Mouse (Mus musculus): ENCODE measurements at regions not wholly inside any gene's neighbourhood (a gene's known extent, or its start where the extent isn't known, plus 50 kb on each side); places are given as distances from the start of the nearest gene placed in this dataset.

DNA sequence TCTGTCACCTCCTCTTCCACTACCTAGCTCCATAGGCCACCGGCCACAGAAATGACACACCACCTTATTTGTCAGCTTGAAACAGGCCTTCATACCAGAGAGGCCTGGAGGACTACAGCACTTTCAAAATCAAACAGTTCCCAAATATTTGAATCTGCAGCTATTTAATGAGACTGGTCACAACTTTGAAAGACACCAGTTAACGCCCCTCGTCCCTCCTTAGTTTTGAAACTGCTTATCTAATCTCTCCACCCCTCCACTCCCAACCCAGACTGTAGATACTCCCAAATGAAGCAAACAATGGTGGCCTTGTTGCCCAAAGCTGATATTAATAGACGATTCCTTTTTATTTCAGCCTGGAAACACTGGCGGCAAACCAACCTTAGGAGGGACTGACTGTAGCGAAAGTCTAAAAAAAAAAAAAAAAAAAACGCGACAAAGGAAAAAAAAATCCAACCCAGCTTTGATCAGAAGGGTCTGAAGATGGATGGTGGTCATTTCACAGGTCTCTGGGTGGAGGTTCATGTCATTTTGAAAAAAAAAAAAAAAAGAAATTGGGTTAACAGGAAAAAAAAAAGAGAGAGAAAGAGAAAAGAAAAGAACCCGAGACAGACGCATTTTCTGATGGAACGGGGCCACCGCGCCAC, 80.8 kb downstream of the Hes1 start:
- TF ChIP-seq ZNF384 (IDR thresholded peaks at IDR 0.05; ENCODE audit: low read depth, low read length) (peak; percentile 69; the same call in 1 of the 2 replicates), MAFK (IDR thresholded peaks at IDR 0.05; ENCODE audit: insufficient read depth, low read depth, low read length) (no peak), ZC3H11A (IDR thresholded peaks at IDR 0.05; ENCODE audit: borderline replicate concordance, low read depth, low read length) (no peak)

All from ES-E14 (cell line).